Mouse (Mus musculus) MEL-GATA-1-ER (cell line): ENCODE measurements around the gene Tmem104.

Experiments
- DNase-seq: peaks from one replicate; pipeline ENCODE4 v3.0.0-alpha.2; 2012; ENCODE audit warnings: low read depth; ENCODE audit errors: extremely low read depth

Tmem104 gene

GRCm38 (mm10) chr11:115166776-115167175 is 20.5 kb upstream of the Tmem104 start:
- no peak for DNase-seq

- DNase-seq: no peak
Measured at GRCm38 (mm10) chr11:115167631-115168249, 19.5 kb upstream of the Tmem104 start.

GRCm38 (mm10) chr11:115169430-115169829 is 17.9 kb upstream of the Tmem104 start:
- DNase-seq: no peak

GRCm38 (mm10) chr11:115171125-115171524 is 16.2 kb upstream of the Tmem104 start:
- no peak for DNase-seq

GRCm38 (mm10) chr11:115172825-115173287 is 14.4 kb upstream of the Tmem104 start:
- DNase-seq: no peak

GRCm38 (mm10) chr11:115173549-115174339 is 13.5 kb upstream of the Tmem104 start:
- DNase-seq: no peak

GRCm38 (mm10) chr11:115176399-115177190 is 10.7 kb upstream of the Tmem104 start:
- no peak for DNase-seq

- DNase-seq: no peak
Measured at GRCm38 (mm10) chr11:115177559-115178195, 9.6 kb upstream of the Tmem104 start.

GRCm38 (mm10) chr11:115178766-115179165 is 8.5 kb upstream of the Tmem104 start:
- no peak for DNase-seq

- no peak for DNase-seq
Measured at GRCm38 (mm10) chr11:115179191-115179590, 8.1 kb upstream of the Tmem104 start.

- DNase-seq: no peak
Measured at GRCm38 (mm10) chr11:115179881-115180280, 7.4 kb upstream of the Tmem104 start.

GRCm38 (mm10) chr11:115181913-115182638 is 5.2 kb upstream of the Tmem104 start:
- DNase-seq: no peak

- no peak for DNase-seq
Measured at GRCm38 (mm10) chr11:115184973-115185372, 2.3 kb upstream of the Tmem104 start.

- no peak for DNase-seq
Measured at GRCm38 (mm10) chr11:115187693-115188092, 406 bp downstream of the Tmem104 start, which contains the start of gene Nat9. TSS of gene Nat9 (minus strand) at chr11:115187859.

- no peak for DNase-seq
Measured at GRCm38 (mm10) chr11:115188539-115189231, 1.4 kb downstream of the Tmem104 start.

GRCm38 (mm10) chr11:115189304-115189703 is 2.0 kb downstream of the Tmem104 start:
- no peak for DNase-seq

- no peak for DNase-seq
Measured at GRCm38 (mm10) chr11:115192180-115192579, 4.9 kb downstream of the Tmem104 start.

GRCm38 (mm10) chr11:115194693-115195092 is 7.4 kb downstream of the Tmem104 start:
- no peak for DNase-seq

- DNase-seq: peak; percentile 82
Measured at GRCm38 (mm10) chr11:115195933-115196332, 8.6 kb downstream of the Tmem104 start.

GRCm38 (mm10) chr11:115197558-115197957 is 10.3 kb downstream of the Tmem104 start:
- no peak for DNase-seq
